Mouse (Mus musculus) hematopoietic stem cell, adult 5-6 weeks (primary cell): ENCODE measurements around the gene Clic3. TPM values are rescaled to one million over a fixed set of nuclear protein-coding genes. Genes with fewer than 3 reads are reported as not detected.

Experiments
- ATAC-seq, 2 experiments: fragments of 125-278 bp in 1 of 2; replicated peaks in 1 of 2; 2 replicates each; pipeline ENCODE4 v1.8.0; 2016 to 2017; ENCODE audit warnings: inconsistent platforms in 2 of 2, mild to moderate bottlenecking in 2 of 2, moderate number of reproducible peaks in 2 of 2, low read depth in 1 of 2, moderate TSS enrichment in 1 of 2; ENCODE audit not compliant: low FRiP score in 2 of 2, poor library complexity in 2 of 2, severe bottlenecking in 2 of 2, insufficient read depth in 1 of 2, low TSS enrichment in 1 of 2
- total RNA-seq: library from RNA; stranded (forward); fragments of 172-1452, 232-1000 nt; gene quantifications from 2 replicates; pipeline ENCODE4 v1.2.3, GENCODE M21; 2017

The Clic3 gene
- total RNA-seq, 1 experiment from 2014 or later: not detected

GRCm38 (mm10) chr2:25498622-25499478, 42.2 kb downstream of the Clic3 start:
- no peak for ATAC-seq

GRCm38 (mm10) chr2:25500071-25500575, 43.5 kb downstream of the Clic3 start:
- no peak for ATAC-seq

GRCm38 (mm10) chr2:25500576-25501405, 44.2 kb downstream of the Clic3 start, which contains the start of gene Fbxw5:
TSS of gene Fbxw5 (plus strand) at chr2:25500750.
- ATAC-seq: peak; percentile 73 to 81

GRCm38 (mm10) chr2:25501593-25502486, 45.2 kb downstream of the Clic3 start, which contains the start of gene C8g:
TSS of gene C8g (minus strand) at chr2:25501719.
- ATAC-seq: no peak

GRCm38 (mm10) chr2:25502726-25503125, 46.1 kb downstream of the Clic3 start:
- no peak for ATAC-seq

GRCm38 (mm10) chr2:25504538-25504937, 47.9 kb downstream of the Clic3 start:
- ATAC-seq: no peak

GRCm38 (mm10) chr2:25505000-25505399, 48.4 kb downstream of the Clic3 start:
- no peak for ATAC-seq

- no peak for ATAC-seq
Measured at GRCm38 (mm10) chr2:25505860-25506259, 49.2 kb downstream of the Clic3 start.

GRCm38 (mm10) chr2:25506964-25507363, 50.3 kb downstream of the Clic3 start:
- ATAC-seq: peak; percentile 73 to 74

Other genes starting within 250 kb of the Clic3 start
- gene Nelfb, start 245.3 kb upstream of the Clic3 start, total RNA-seq: 40.1 and 53.5 TPM in 2 replicates
- gene Stpg3, start 242.2 kb upstream of the Clic3 start, total RNA-seq: not detected in 2 replicates
- gene Fam166a, start 238.1 kb upstream of the Clic3 start, total RNA-seq: not detected in 2 replicates
- 426 and 473 TPM in 2 replicates for gene Tubb4b, start 232.1 kb upstream of the Clic3 start, total RNA-seq
- gene Slc34a3, start 222.5 kb upstream of the Clic3 start, total RNA-seq: 0.81 TPM in 1 of 2 replicates, not detected in the other
- not detected in 2 replicates for gene Rnf224, start 220.1 kb upstream of the Clic3 start, total RNA-seq
- gene Rnf208, start 214.6 kb upstream of the Clic3 start, total RNA-seq: 0.50 TPM in 1 of 2 replicates, not detected in the other
- gene Cysrt1, start 214.4 kb upstream of the Clic3 start, total RNA-seq: not detected in 2 replicates
- 1.4 and 5.1 TPM in 2 replicates for gene AL732309.1, start 210.0 kb upstream of the Clic3 start, total RNA-seq
- 9.9 and 10.8 TPM in 2 replicates for gene Tmem203, start 201.4 kb upstream of the Clic3 start, total RNA-seq
- 8.2 and 10.6 TPM in 2 replicates for gene Tprn, start 194.2 kb upstream of the Clic3 start, total RNA-seq
- 46.4 and 82.9 TPM in 2 replicates for gene Ssna1, start 184.4 kb upstream of the Clic3 start, total RNA-seq
- 39.0 and 46.9 TPM in 2 replicates for gene Anapc2, start 184.4 kb upstream of the Clic3 start, total RNA-seq
- gene Tmem210, start 168.7 kb upstream of the Clic3 start, total RNA-seq: not detected in 2 replicates
- not detected in 2 replicates for gene Lrrc26, start 166.9 kb upstream of the Clic3 start, total RNA-seq
- not detected in 2 replicates for gene Grin1, start 137.7 kb upstream of the Clic3 start, total RNA-seq
- gene Man1b1, start 124.5 kb upstream of the Clic3 start, total RNA-seq: 60.9 and 70.9 TPM in 2 replicates
- 11.9 and 31.6 TPM in 2 replicates for gene Dpp7, start 100.5 kb upstream of the Clic3 start, total RNA-seq
- 8.2 and 12.6 TPM in 2 replicates for gene Uap1l1, start 91.2 kb upstream of the Clic3 start, total RNA-seq
- gene Sapcd2, start 84.5 kb upstream of the Clic3 start, total RNA-seq: 3.3 and 12.1 TPM in 2 replicates
- gene Entpd2, start 61.0 kb upstream of the Clic3 start, total RNA-seq: not detected in 2 replicates
- 0.74 and 2.3 TPM in 2 replicates for gene Npdc1, start 57.5 kb upstream of the Clic3 start, total RNA-seq
- 23.6 and 28.5 TPM in 2 replicates for gene Fut7, start 33.6 kb upstream of the Clic3 start, total RNA-seq
- gene Abca2, start 28.1 kb upstream of the Clic3 start, total RNA-seq: 52.7 and 57.5 TPM in 2 replicates
- 27.5 and 28.0 TPM in 2 replicates for gene Paxx, start 4.3 kb downstream of the Clic3 start, total RNA-seq
- 3.4 and 3.5 TPM in 2 replicates for gene Ptgds, start 13.2 kb downstream of the Clic3 start, total RNA-seq
- not detected in 2 replicates for gene Lcn12, start 37.1 kb downstream of the Clic3 start, total RNA-seq
- gene Fbxw5, start 43.9 kb downstream of the Clic3 start, total RNA-seq: 20.6 and 25.1 TPM in 2 replicates
- gene C8g, start 44.9 kb downstream of the Clic3 start, total RNA-seq: 0.35 and 2.0 TPM in 2 replicates
- 18.0 and 20.2 TPM in 2 replicates for gene Traf2, start 90.1 kb downstream of the Clic3 start, total RNA-seq
- gene Edf1, start 101.0 kb downstream of the Clic3 start, total RNA-seq: 68.7 and 71.1 TPM in 2 replicates
- gene Mamdc4, start 118.0 kb downstream of the Clic3 start, total RNA-seq: 1.1 and 4.8 TPM in 2 replicates
- gene Phpt1, start 118.4 kb downstream of the Clic3 start, total RNA-seq: 27.8 and 63.7 TPM in 2 replicates
- gene Ajm1, start 124.9 kb downstream of the Clic3 start, total RNA-seq: 0.40 TPM in 1 of 2 replicates, not detected in the other
- gene Rabl6, start 151.7 kb downstream of the Clic3 start, total RNA-seq: 56.5 and 67.0 TPM in 2 replicates
- gene Ccdc183, start 160.8 kb downstream of the Clic3 start, total RNA-seq: not detected in 2 replicates
- gene Tmem141, start 165.2 kb downstream of the Clic3 start, total RNA-seq: 22.2 and 28.8 TPM in 2 replicates
- gene Fcna, start 171.2 kb downstream of the Clic3 start, total RNA-seq: 0.94 TPM in 1 of 2 replicates, not detected in the other
- not detected in 2 replicates for gene Lcn8, start 196.3 kb downstream of the Clic3 start, total RNA-seq
- gene Lcn5, start 201.1 kb downstream of the Clic3 start, total RNA-seq: not detected in 2 replicates
- not detected in 2 replicates for gene Lcn6, start 219.9 kb downstream of the Clic3 start, total RNA-seq
- gene Lcn10, start 225.9 kb downstream of the Clic3 start, total RNA-seq: not detected in 2 replicates
- gene Obp2a, start 243.2 kb downstream of the Clic3 start, total RNA-seq: not detected in 2 replicates
- gene Bmyc, start 249.9 kb downstream of the Clic3 start, total RNA-seq: 6.4 and 11.8 TPM in 2 replicates